Mouse (Mus musculus): ENCODE results near the gene Igfbp7.
A peak's percentile ranks its signal among the peaks of the same experiment; 100 is the strongest.

Gene Igfbp7

GRCm38 (mm10) chr5:77354361-77354787 lies 53.5 kb downstream of the Igfbp7 start:
- DNase-seq (ENCODE audit: low spot score in 2 of 2), result peak; percentile 62 to 71

- no peak for DNase-seq (ENCODE audit: low spot score in 2 of 2)
These were observed 56.1 kb downstream of the Igfbp7 start for GRCm38 (mm10) chr5:77351691-77352090.

- DNase-seq (ENCODE audit: low spot score in 2 of 2), result no peak
These were observed 57.7 kb downstream of the Igfbp7 start for GRCm38 (mm10) chr5:77349971-77350658.

- DNase-seq (ENCODE audit: low spot score in 2 of 2), result no peak
These were observed 58.9 kb downstream of the Igfbp7 start for GRCm38 (mm10) chr5:77348901-77349300.

GRCm38 (mm10) chr5:77340033-77340432 lies 67.8 kb downstream of the Igfbp7 start:
- no peak for DNase-seq (ENCODE audit: low spot score in 2 of 2)

GRCm38 (mm10) chr5:77330154-77330553 lies 77.7 kb downstream of the Igfbp7 start:
- DNase-seq (ENCODE audit: low spot score in 2 of 2), result no peak

- no peak for DNase-seq (ENCODE audit: low spot score in 2 of 2)
These were observed 82.9 kb downstream of the Igfbp7 start for GRCm38 (mm10) chr5:77324936-77325335.

- no peak for DNase-seq (ENCODE audit: low spot score in 2 of 2)
These were observed 92.9 kb downstream of the Igfbp7 start for GRCm38 (mm10) chr5:77314986-77315385.

GRCm38 (mm10) chr5:77314206-77314605 lies 93.6 kb downstream of the Igfbp7 start:
- no peak for DNase-seq (ENCODE audit: low spot score in 2 of 2)

- peak; percentile 97 to 98 for DNase-seq (ENCODE audit: low spot score in 2 of 2)
These were observed 97.7 kb downstream of the Igfbp7 start, which contains the start of the genes Noa1 and Polr2b for GRCm38 (mm10) chr5:77309924-77310772. Gene Noa1, minus strand, starts transcription at chr5:77310084. Gene Polr2b, plus strand, starts transcription at chr5:77310147.

GRCm38 (mm10) chr5:77309051-77309906 lies 98.6 kb downstream of the Igfbp7 start:
- peak; percentile 25 to 41 for DNase-seq (ENCODE audit: low spot score in 2 of 2)

GRCm38 (mm10) chr5:77307821-77308553 lies 99.9 kb downstream of the Igfbp7 start:
- no peak for DNase-seq (ENCODE audit: low spot score in 2 of 2)

GRCm38 (mm10) chr5:77301296-77301903 lies 106.4 kb downstream of the Igfbp7 start:
- DNase-seq (ENCODE audit: low spot score in 2 of 2), result no peak

GRCm38 (mm10) chr5:77299486-77299885 lies 108.4 kb downstream of the Igfbp7 start:
- no peak for DNase-seq (ENCODE audit: low spot score in 2 of 2)

Measured in spleen, postnatal 36 days (tissue).